Mouse (Mus musculus) cortical plate, adult 2 months (tissue): ENCODE results near the gene Ate1.

Experiments
- CTCF ChIP-seq: fragments of 200-500 bp; IDR thresholded peaks from 2 replicates; pipeline ENCODE4 v1.5.1; 2011; ENCODE audit warnings: mild to moderate bottlenecking, control low read depth, low read length; ENCODE audit not compliant: insufficient read depth; ENCODE audit errors: extremely low read depth
- POLR2A ChIP-seq: fragments of 200-500 bp; IDR thresholded peaks from 2 replicates; pipeline ENCODE4 v1.6.1; 2011; ENCODE audit warnings: mild to moderate bottlenecking, low read length, control low read depth; ENCODE audit not compliant: insufficient read depth; ENCODE audit errors: extremely low read depth

- TF ChIP-seq CTCF (no peak), POLR2A (no peak)
These were observed 139.3 kb downstream of the Ate1 start for GRCm38 (mm10) chr7:130380769-130381355.
